Mouse (Mus musculus) brain, embryonic 14.5 days (tissue): ENCODE results near the gene Olfr325. TPM values are rescaled to one million over a fixed set of nuclear protein-coding genes. Genes with fewer than 3 reads are reported as not detected.
"Not testable (repeated sequence)": the region's sequence is repeated elsewhere in the genome, so short reads cannot be mapped to it uniquely, and the experiment has no call there.

Experiments
- DNase-seq: peaks from one replicate; pipeline ENCODE4 v3.0.0-alpha.2; 2011; ENCODE audit warnings: low read depth
- CTCF ChIP-seq: fragments of 200-500 bp; IDR thresholded peaks from 2 replicates; pipeline ENCODE4 v1.5.1; 2012; ENCODE audit warnings: inconsistent platforms, mild to moderate bottlenecking, moderate library complexity, borderline replicate concordance; ENCODE audit not compliant: insufficient read depth, insufficient read length; ENCODE audit errors: extremely low read depth
- POLR2A ChIP-seq: fragments of 200-500 bp; IDR thresholded peaks from 2 replicates; pipeline ENCODE4 v1.6.1; 2012; ENCODE audit warnings: mild to moderate bottlenecking, inconsistent platforms, borderline replicate concordance; ENCODE audit not compliant: poor library complexity, insufficient read depth, insufficient read length, severe bottlenecking; ENCODE audit errors: extremely low read depth
- polyA plus RNA-seq: library from polyadenylated mRNA; depleted of rRNA; stranded (reverse); fragments of >200 nt; gene quantifications from 2 replicates; pipeline ENCODE4 v1.2.3, GENCODE M21; 2012; rRNA removed

The Olfr325 gene
- not detected in 2 replicates for polyA plus RNA-seq

DNA sequence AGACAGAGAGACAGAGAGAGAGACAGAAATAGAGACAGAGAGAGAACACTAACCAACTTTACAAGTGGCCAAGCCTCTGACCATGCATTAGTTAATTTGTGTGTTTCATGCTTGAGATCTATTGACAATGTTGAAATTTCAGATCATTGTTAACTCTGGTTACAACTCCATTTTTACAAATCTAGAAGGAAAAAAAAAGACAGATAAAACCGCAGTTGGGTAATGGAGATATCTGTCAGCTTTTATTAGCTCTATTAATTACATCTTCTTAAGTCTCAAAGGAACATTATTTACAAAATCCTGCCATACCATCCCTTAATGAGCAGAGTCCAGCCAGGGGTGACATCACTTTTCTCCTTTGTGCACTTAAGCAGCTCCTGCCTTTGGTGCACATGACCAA is at the start of gene Olfr325:
Gene Olfr325 (plus strand): TSS at position 301 of the 400 bp plus-strand sequence.
- TF ChIP-seq POLR2A (no peak), CTCF (no peak)
- peak; percentile 24 for DNase-seq

DNA sequence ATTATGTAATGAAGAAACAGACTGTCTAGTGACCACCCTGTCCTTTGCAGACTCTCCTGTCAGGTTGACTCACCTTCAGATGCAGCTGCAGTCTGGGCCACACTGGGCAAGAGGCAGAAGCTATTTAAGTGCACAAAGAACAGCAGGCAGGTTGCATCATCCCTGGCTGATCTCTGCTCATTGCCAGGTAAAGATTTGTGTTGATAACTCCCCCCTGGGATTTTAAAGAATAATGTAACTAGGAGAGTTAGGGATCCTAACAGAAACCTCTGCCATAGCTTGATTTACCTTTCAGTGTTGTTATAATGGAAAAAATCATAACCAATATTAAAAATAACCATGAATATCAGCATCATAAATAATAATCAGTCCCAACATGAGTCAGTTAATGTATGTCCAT is 42.8 kb upstream of the Olfr325 start, which contains the start of gene Olfr330:
Gene Olfr330 (minus strand): TSS at position 101 of the 400 bp plus-strand sequence.
- DNase-seq, result not testable (repeated sequence)

DNA sequence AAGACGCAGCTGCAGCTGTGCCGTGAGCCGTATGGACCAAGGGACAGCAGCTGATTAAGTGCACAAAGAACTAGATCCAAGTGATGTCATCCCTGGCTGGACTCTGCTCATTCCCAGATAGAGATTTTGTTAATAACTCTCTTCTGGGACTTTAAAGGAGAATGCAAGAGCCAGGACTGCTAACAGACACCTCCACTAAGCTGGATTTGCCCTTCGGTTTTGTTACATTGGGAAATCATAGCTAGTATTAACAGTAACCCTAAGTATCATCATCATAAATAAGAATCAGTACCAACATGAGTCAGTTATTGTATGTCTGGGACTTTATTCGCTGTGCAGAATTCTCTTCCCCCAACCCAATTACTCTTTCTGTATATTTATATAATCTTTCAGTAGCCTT is 31.2 kb upstream of the Olfr325 start, which contains the start of gene Olfr329-ps:
Gene Olfr329-ps (minus strand): TSS at position 101 of the 400 bp plus-strand sequence.
- no peak for TF ChIP-seq POLR2A
- no peak for TF ChIP-seq CTCF
- DNase-seq, result no peak

DNA sequence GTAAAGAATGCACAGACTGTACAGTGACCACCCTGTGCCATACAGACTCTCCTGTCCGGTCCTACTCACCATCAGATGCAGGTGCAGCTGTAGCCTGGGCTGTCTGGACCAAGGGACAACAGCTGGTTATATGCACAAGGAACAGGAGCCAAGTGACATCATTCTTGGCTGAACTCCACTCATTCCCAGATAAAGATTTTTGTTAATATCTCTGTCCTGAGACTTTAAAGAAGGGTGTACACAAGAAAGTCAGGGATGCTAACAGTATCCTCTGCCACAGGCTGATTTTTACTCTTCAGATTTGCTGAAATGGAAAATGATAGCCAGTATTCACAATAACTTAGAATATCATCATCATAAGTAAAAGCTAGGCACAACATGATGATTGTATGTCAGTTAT is 22.0 kb upstream of the Olfr325 start, which contains the start of gene Olfr328:
Gene Olfr328 (minus strand): TSS at position 101 of the 400 bp plus-strand sequence.
- DNase-seq, result no peak
- TF ChIP-seq CTCF (no peak), POLR2A (no peak)

DNA sequence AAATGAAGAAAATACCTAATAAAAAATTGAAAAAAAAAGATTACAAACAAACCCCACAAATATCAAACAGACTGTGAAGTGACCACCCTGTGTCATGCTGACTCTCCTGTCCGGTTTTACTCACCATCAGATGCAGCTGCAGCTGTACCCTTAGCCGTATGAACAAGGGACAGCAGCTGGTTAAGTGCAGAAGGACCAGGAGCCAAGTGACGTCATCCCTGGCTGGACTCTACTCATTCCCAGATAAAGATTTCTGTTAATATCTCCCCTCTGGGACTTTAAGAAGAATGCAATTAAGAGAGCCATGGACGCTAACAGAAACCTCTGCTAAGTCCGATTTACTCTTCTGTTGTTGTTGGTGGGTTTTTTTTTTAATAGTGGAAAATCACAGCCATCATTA is 7.1 kb upstream of the Olfr325 start, which contains the start of gene Olfr224:
Gene Olfr224 (minus strand): TSS at position 149 of the 400 bp plus-strand sequence.
- DNase-seq, result no peak
- TF ChIP-seq POLR2A (no peak), CTCF (no peak)

DNA sequence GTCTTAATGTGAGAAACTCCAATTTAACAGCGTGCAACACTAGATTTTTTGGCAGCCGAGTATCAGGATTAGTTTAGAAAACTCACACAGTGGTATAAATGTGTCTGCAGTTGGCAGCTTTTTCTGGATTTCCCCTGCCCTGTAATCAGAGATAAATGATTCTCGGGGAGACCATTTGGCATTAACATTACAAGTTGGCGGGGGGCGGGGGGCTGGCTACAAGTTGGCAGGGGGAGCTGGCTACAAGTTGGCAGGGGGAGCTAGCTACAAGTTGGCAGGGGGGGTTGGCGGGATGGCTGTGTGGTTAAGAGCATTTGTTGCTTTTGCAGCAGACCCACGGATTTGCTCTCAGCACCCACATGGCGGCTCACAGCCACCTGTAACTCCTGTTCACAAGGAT is 1.1 kb downstream of the Olfr325 start:
- peak; percentile 87 for DNase-seq

DNA sequence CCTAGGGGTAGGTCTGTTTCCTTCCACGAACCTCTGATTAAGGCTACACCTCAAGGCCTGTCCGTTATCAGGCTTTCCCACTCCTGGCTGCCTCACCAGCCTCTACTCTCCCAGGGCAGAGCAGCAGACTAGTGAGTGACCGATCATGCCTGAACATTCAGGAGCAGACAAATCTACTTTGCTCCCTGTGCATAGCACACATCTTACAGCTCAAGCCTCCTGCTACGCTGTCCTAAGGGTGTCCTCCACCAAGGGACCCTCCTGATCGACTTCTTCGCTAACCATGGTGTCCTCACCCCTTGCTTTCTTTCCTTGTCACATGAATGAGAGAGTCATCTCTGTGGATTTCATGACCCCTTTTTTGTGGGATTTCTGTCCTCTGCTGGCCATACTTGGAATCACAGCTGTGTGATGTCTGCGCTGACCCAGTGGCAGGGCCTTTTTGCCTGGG is 10.4 kb downstream of the Olfr325 start:
- TF ChIP-seq POLR2A, result no peak
- peak; percentile 74 for TF ChIP-seq CTCF
- DNase-seq, result peak; percentile 19

More for the DNA sequence above, 1.1 kb downstream of the Olfr325 start:
- no peak for TF ChIP-seq POLR2A

DNA sequence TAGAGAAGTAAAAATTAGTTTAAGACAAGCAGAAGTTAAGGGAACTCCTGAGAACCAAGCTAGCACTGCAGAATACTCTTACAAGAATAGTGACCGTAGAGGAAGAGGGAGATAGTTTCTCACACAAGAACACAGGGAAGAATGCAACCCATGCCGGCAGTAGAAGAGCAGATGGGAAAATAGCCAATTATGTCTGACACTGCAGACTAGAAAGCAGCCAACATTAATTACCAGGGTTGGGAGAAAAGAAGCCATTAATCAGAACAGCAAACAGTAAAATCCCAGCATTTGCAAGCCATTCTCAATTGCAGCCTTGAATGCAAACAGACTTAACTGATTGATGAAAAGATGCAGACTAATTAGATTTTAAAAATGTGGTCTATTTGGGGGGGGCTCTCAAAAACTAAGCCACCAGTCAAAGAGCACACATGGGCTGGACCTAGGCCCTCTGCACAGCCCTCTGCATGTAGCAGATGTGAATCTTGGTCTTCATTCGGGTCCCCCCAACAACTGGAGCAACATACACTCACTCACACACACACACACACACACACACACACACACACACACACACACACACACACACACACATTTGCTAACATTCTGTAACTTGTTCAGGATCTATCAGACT is 11.2 kb downstream of the Olfr325 start:
- TF ChIP-seq CTCF (no peak), POLR2A (no peak)
- DNase-seq, result peak; percentile 88

DNA sequence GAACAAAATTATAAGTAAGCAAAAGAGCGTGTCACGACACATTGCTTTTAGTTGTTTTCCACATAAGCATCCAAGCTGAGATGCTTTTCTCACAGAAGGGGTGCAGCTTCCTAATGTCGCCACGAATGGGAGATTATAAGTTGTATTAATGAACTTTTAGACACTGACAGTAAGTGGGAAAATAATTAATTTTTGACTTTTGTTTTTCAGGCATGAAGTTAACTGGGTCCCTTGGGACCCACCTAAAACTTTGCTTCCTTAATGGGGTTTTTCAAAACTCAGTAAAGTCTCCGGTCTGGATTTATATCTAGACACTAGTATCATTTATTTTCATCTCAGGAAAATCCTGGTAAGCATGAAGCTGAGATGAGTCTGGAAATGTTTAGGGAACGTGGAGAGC is 17.3 kb downstream of the Olfr325 start, which contains the start of gene Olfr324:
Gene Olfr324 (plus strand): TSS at position 301 of the 400 bp plus-strand sequence.
- no peak for TF ChIP-seq POLR2A
- no peak for TF ChIP-seq CTCF
- no peak for DNase-seq

DNA sequence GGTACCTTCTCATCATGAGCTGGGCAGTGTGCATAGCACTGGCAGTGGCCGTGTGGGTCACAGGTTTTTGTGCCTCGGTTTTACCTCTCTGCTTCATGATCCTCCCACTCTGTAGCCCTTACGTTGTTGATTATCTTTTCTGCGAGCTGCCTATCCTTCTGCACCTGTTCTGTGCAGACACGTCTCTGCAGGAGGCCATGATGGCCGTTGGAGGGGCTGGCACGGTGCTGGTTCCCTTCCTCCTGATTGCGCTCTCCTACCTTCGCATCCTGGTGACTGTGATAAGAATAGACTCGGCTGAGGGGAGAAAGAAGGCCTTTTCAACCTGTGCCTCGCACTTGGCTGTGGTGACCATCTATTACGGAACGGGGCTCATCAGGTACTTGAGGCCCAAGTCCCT is 20.3 kb downstream of the Olfr325 start:
- TF ChIP-seq CTCF (no peak), POLR2A (no peak)
- no peak for DNase-seq

DNA sequence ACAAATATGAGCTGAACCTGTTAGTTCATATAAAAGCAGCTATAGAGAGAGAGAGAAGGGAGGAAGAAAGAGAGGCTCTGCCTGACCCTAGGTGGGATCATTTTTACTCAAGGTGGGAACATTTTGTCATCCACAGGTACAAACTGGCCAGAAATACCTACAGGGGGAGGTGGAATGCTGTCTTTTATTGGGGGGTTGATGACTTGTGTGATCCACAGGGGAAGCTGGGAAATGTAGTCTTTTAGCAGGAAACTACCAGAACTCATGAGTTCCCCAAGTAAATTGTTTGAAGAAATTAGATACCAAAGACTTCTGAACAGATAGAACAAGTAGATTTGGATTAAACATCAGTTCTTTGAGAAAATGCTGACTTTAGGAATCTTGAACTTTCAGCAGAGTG is 24.5 kb downstream of the Olfr325 start:
- no peak for TF ChIP-seq CTCF
- no peak for TF ChIP-seq POLR2A
- no peak for DNase-seq
